Mouse (Mus musculus): ENCODE measurements around the gene Edc3. TPM values are rescaled to one million over a fixed set of nuclear protein-coding genes. Genes with fewer than 3 reads are reported as not detected.
"Not testable (repeated sequence)": the region's sequence is repeated elsewhere in the genome, so short reads cannot be mapped to it uniquely, and the experiment has no call there.

The Edc3 gene
- polyA plus RNA-seq, 1 experiment from 2014 or later = 27.7 TPM

GRCm38 (mm10) chr9:57688606-57689005 is 19.7 kb upstream of the Edc3 start:
- H3K9me3 ChIP-seq (ENCODE audit: control insufficient read depth, low read length) = no peaks in the 10 kb centered on the region
- no peak overlapping the region for H3K4me3 ChIP-seq (replicated peaks; ENCODE audit: low read depth, low read length)
- ATAC-seq (ENCODE audit: low FRiP score, low TSS enrichment) (no peak), DNase-seq (no peak)
- H3K27me3 ChIP-seq (ENCODE audit: control insufficient read depth, insufficient read depth, low read length) = no peaks in the 10 kb centered on the region
- no peak overlapping the region for H3K4me2 ChIP-seq (ENCODE audit: low read length)
- no peak overlapping the region for H3K27ac ChIP-seq (replicated peaks; ENCODE audit: low read depth, low read length)
- no peaks in the 10 kb centered on the region for H3K36me3 ChIP-seq (ENCODE audit: control insufficient read depth, insufficient read depth, low read length)
- H3K9ac ChIP-seq (replicated peaks; ENCODE audit: low read length) = no peak overlapping the region
- no peaks in the 10 kb centered on the region for H3K4me1 ChIP-seq (ENCODE audit: control insufficient read depth, insufficient read depth, low read length)
- WGBS = 89% methylated on average over 2 of the region's 2 CpGs

DNA sequence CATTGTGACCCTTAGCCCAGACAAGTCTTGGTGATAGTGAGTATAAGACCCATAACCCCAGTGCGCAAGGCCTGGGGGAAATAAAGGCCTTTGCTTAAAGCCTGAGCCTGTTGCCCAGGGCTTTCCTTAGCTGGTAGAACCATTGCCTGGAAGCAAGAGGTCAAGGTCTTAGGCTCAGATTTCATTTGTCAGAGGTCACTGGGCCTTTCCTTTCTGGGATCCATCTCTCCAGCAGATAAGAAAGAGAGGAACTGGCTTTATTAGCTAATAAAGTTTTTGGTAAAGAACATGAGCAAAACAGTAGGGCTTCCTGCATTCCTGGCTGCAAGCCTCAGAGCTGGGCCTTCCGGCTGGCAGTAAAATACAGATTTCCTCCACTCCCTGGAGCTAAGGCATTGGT is 14.2 kb upstream of the Edc3 start:
- DNase-seq (no peak), ATAC-seq (ENCODE audit: low FRiP score, low TSS enrichment) (no peak)
- H3K9ac ChIP-seq (replicated peaks; ENCODE audit: low read length) = no peak overlapping the region
- H3K4me1 ChIP-seq (ENCODE audit: control insufficient read depth, insufficient read depth, low read length) = peaks cover 8% of the 10 kb centered on the region; the same call in 1 of the 2 replicates
- no peak overlapping the region for H3K4me3 ChIP-seq (replicated peaks; ENCODE audit: low read depth, low read length)
- 96% methylated on average over 2 of the region's 2 CpGs for WGBS
- H3K27me3 ChIP-seq (ENCODE audit: control insufficient read depth, insufficient read depth, low read length) = peaks cover 17% of the 10 kb centered on the region
- no peaks in the 10 kb centered on the region for H3K36me3 ChIP-seq (ENCODE audit: control insufficient read depth, insufficient read depth, low read length)
- H3K27ac ChIP-seq (replicated peaks; ENCODE audit: low read depth, low read length) = no peak overlapping the region
- no peak overlapping the region for H3K4me2 ChIP-seq (ENCODE audit: low read length)
- H3K9me3 ChIP-seq (ENCODE audit: control insufficient read depth, low read length) = no peaks in the 10 kb centered on the region

- DNase-seq = peak; percentile 77
- ATAC-seq (ENCODE audit: low FRiP score, low TSS enrichment) = peak; percentile 34; the same call in 1 of the 2 replicates
- no peaks in the 10 kb centered on the region for H3K9me3 ChIP-seq (ENCODE audit: control insufficient read depth, low read length)
- H3K36me3 ChIP-seq (ENCODE audit: control insufficient read depth, insufficient read depth, low read length) = no peaks in the 10 kb centered on the region
- peaks cover 8% of the 10 kb centered on the region; the same call in 1 of the 2 replicates for H3K4me1 ChIP-seq (ENCODE audit: control insufficient read depth, insufficient read depth, low read length)
- H3K9ac ChIP-seq (replicated peaks; ENCODE audit: low read length) = peak overlapping the region; percentile 58
- WGBS = under 1% methylated on average over 42 of the region's 42 CpGs
- H3K4me3 ChIP-seq (replicated peaks; ENCODE audit: low read depth, low read length) = peak overlapping the region; percentile 45
- peaks cover 17% of the 10 kb centered on the region for H3K27me3 ChIP-seq (ENCODE audit: control insufficient read depth, insufficient read depth, low read length)
- peak overlapping the region; percentile 60; the same call in 1 of the 2 replicates for H3K27ac ChIP-seq (replicated peaks; ENCODE audit: low read depth, low read length)
- peak overlapping the region; percentile 86 for H3K4me2 ChIP-seq (ENCODE audit: low read length)
These were observed 11.7 kb upstream of the Edc3 start for GRCm38 (mm10) chr9:57696380-57697285.

DNA sequence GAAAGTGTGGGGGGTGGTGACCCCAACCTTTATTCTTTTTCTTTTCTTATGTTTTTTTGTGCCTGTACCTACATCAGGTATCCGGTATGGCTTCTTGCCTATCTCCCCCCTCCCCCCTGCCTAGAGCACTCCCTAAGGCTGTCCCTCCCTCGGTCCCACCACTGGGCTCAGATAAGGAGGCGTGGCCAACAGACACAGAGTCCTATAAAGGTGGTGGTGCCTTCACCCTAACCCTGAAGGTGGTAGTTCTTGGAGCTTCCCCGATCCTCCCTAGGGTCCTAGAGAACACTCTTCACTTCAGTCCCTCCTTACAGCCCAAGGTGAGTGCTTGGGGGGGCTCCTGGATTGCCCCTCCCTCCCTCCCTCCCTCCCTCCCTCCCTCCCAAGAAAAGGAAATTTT is 11.0 kb upstream of the Edc3 start:
- DNase-seq = no peak
- Histone ChIP-seq H3K27ac (replicated peaks; ENCODE audit: low read depth, low read length) (no peak overlapping the region), H3K4me2 (ENCODE audit: low read length) (no peak overlapping the region), H3K4me1 (ENCODE audit: control insufficient read depth, insufficient read depth, low read length) (peaks cover 8% of the 10 kb centered on the region; the same call in 1 of the 2 replicates), H3K9me3 (ENCODE audit: control insufficient read depth, low read length) (no peaks in the 10 kb centered on the region), H3K9ac (replicated peaks; ENCODE audit: low read length) (no peak overlapping the region), H3K27me3 (ENCODE audit: control insufficient read depth, insufficient read depth, low read length) (peaks cover 17% of the 10 kb centered on the region), H3K4me3 (replicated peaks; ENCODE audit: low read depth, low read length) (no peak overlapping the region), H3K36me3 (ENCODE audit: control insufficient read depth, insufficient read depth, low read length) (no peaks in the 10 kb centered on the region)
- WGBS = 19% methylated on average over 4 of the region's 4 CpGs
- no peak for ATAC-seq (ENCODE audit: low FRiP score, low TSS enrichment)

DNA sequence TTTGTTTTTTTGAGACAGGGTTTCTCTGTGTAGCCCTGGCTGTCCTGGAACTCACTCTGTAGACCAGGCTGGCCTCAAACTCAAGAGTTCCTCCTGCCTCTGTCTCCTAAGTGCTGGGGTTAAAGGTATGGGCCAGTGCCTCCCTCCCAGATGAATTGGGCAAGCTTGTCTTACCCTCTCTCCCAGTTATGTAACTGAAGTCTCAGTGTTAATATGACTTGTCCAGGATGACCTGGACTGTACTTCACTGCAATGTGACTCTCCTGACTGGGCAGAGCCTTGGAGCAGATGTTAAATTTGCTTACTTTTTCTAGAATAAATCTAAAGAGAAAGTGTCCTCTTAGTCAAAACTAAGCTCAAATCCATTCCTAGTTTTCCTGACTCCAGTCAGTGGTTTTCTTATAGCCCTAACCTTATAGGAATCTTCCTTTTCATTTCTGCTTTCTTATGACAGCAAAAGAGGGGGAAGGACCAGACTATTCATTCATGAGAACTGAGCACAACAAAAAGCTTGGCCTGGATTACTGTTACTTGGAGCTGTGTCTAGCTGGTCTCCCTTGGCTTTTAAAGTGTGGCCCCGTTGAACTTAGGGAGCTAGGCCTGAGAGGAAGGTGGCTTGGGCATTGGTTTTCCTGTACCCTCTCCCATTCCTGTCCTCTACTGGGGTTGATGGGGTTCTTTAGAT is 9.7 kb upstream of the Edc3 start:
- H3K27me3 ChIP-seq (ENCODE audit: control insufficient read depth, insufficient read depth, low read length) = peaks cover 17% of the 10 kb centered on the region
- no peak overlapping the region for H3K27ac ChIP-seq (replicated peaks; ENCODE audit: low read depth, low read length)
- H3K4me1 ChIP-seq (ENCODE audit: control insufficient read depth, insufficient read depth, low read length) = peaks cover 8% of the 10 kb centered on the region; the same call in 1 of the 2 replicates
- no peaks in the 10 kb centered on the region for H3K9me3 ChIP-seq (ENCODE audit: control insufficient read depth, low read length)
- H3K4me3 ChIP-seq (replicated peaks; ENCODE audit: low read depth, low read length) = no peak overlapping the region
- 72% methylated on average over 1 of the region's 1 CpGs for WGBS
- ATAC-seq (ENCODE audit: low FRiP score, low TSS enrichment) (no peak), DNase-seq (peak; percentile 62)
- H3K36me3 ChIP-seq (ENCODE audit: control insufficient read depth, insufficient read depth, low read length) = no peaks in the 10 kb centered on the region
- H3K4me2 ChIP-seq (ENCODE audit: low read length) = no peak overlapping the region
- no peak overlapping the region for H3K9ac ChIP-seq (replicated peaks; ENCODE audit: low read length)

- H3K9ac ChIP-seq (replicated peaks; ENCODE audit: low read length) = no peak overlapping the region
- no peaks in the 10 kb centered on the region for H3K27me3 ChIP-seq (ENCODE audit: control insufficient read depth, insufficient read depth, low read length)
- no peak overlapping the region for H3K4me2 ChIP-seq (ENCODE audit: low read length)
- H3K9me3 ChIP-seq (ENCODE audit: control insufficient read depth, low read length) = no peaks in the 10 kb centered on the region
- DNase-seq (no peak), ATAC-seq (ENCODE audit: low FRiP score, low TSS enrichment) (no peak)
- no peaks in the 10 kb centered on the region for H3K36me3 ChIP-seq (ENCODE audit: control insufficient read depth, insufficient read depth, low read length)
- no peak overlapping the region for H3K27ac ChIP-seq (replicated peaks; ENCODE audit: low read depth, low read length)
- 89% methylated on average over 3 of the region's 3 CpGs for WGBS
- no peak overlapping the region for H3K4me3 ChIP-seq (replicated peaks; ENCODE audit: low read depth, low read length)
- H3K4me1 ChIP-seq (ENCODE audit: control insufficient read depth, insufficient read depth, low read length) = peaks cover 10% of the 10 kb centered on the region
These were observed 1.8 kb upstream of the Edc3 start for GRCm38 (mm10) chr9:57706496-57706895.

- Histone ChIP-seq H3K9ac (replicated peaks; ENCODE audit: low read length) (peak overlapping the region; percentile 90), H3K9me3 (ENCODE audit: control insufficient read depth, low read length) (no peaks in the 10 kb centered on the region), H3K36me3 (ENCODE audit: control insufficient read depth, insufficient read depth, low read length) (peaks cover 12% of the 10 kb centered on the region), H3K4me1 (ENCODE audit: control insufficient read depth, insufficient read depth, low read length) (peaks cover 10% of the 10 kb centered on the region), H3K4me3 (replicated peaks; ENCODE audit: low read depth, low read length) (peak overlapping the region; percentile 82), H3K27me3 (ENCODE audit: control insufficient read depth, insufficient read depth, low read length) (no peaks in the 10 kb centered on the region), H3K27ac (replicated peaks; ENCODE audit: low read depth, low read length) (peak overlapping the region; percentile 75), H3K4me2 (ENCODE audit: low read length) (peak overlapping the region; percentile 84)
- 4% methylated on average over 38 of the region's 39 CpGs for WGBS
- peak; percentile 50; the same call in 1 of the 2 replicates for ATAC-seq (ENCODE audit: low FRiP score, low TSS enrichment)
- peak; percentile 78 for DNase-seq
These were observed 457 bp downstream of the Edc3 start for GRCm38 (mm10) chr9:57708720-57709274.

GRCm38 (mm10) chr9:57710214-57710613 is 1.9 kb downstream of the Edc3 start:
- 91% methylated on average over 4 of the region's 5 CpGs for WGBS
- not testable (repeated sequence) for DNase-seq; H3K9me3 ChIP-seq (ENCODE audit: control insufficient read depth, low read length); H3K27ac ChIP-seq (replicated peaks; ENCODE audit: low read depth, low read length); H3K27me3 ChIP-seq (ENCODE audit: control insufficient read depth, insufficient read depth, low read length); H3K9ac ChIP-seq (replicated peaks; ENCODE audit: low read length); H3K4me2 ChIP-seq (ENCODE audit: low read length); H3K4me3 ChIP-seq (replicated peaks; ENCODE audit: low read depth, low read length); ATAC-seq (ENCODE audit: low FRiP score, low TSS enrichment)
- Histone ChIP-seq H3K36me3 (ENCODE audit: control insufficient read depth, insufficient read depth, low read length) (peaks cover 26% of the 10 kb centered on the region), H3K4me1 (ENCODE audit: control insufficient read depth, insufficient read depth, low read length) (peaks cover 10% of the 10 kb centered on the region)
